ENCODE assay signal across 12 mouse cellular contexts in the genomic region with DNA sequence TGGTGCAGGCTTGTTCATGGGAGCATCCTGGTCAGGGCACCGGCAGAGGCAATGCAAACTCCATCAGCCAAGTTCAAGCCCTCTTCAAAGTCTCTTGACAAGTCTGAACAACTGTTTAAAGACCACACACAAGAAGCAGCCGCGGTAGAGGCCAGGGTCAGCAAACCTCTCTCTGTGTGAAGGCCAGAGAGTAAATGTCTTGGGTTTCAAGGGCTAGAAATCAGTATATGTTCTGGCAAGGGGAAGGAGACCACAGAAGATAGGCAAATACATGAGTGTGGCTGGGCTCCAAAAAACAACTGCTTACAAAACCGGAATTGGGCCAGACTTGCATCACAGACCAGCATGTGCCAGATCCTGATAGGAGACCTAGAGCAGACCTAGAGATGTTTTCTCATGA.
DNase-seq lines count a peak whose midpoint lies in the region; ATAC-seq and TF ChIP-seq lines count a peak whose summit lies in the region.
"Had no signal": no experiment of that assay in that cellular context is flagged by ENCODE, and none has a peak within 500 bp of the region (broad histone marks: within the 10 kb centered on the region; RNA-seq: fewer than 3 reads in every experiment).

No protein-coding gene starts in this region.

- TF ChIP-seq CTCF in MEL (IDR thresholded peaks at IDR 0.05 in 2 of 3, conservative IDR thresholded peaks at IDR 0.05 in 1 of 3; ENCODE audit: control insufficient read depth in 1 of 3, insufficient read depth in 1 of 3, low read depth in 2 of 3, low read length in 3 of 3, poor library complexity in 1 of 3, severe bottlenecking in 1 of 3) = no peak

- no peak for TF ChIP-seq RAD21 in MEL (IDR thresholded peaks at IDR 0.05; ENCODE audit: low read depth, low read length)

- H3K79me2 ChIP-seq in MEL (ENCODE audit: control insufficient read depth, insufficient read depth, low read length, poor library complexity) = no peaks in the 10 kb centered on the region

- no peak overlapping the region for H3K4me3 ChIP-seq in embryonic facial prominence, embryonic 14.5 days (ENCODE audit: low read depth, low read length)
- H3K4me3 ChIP-seq in embryonic facial prominence, embryonic 10.5 days = no peak overlapping the region
- H3K4me3 ChIP-seq in MEL (ENCODE audit: control insufficient read depth in 1 of 2, insufficient read depth in 1 of 2, low read depth in 2 of 2, low read length in 2 of 2) = no peak overlapping the region
- H3K4me3 ChIP-seq in heart, embryonic 13.5 days = no peak overlapping the region
- H3K4me3 ChIP-seq in lung, embryonic 15.5 days = no peak overlapping the region
- H3K4me3 ChIP-seq in hindbrain, embryonic 10.5 days = no peak overlapping the region
- H3K4me3 ChIP-seq: left cerebral cortex, adult 2 months; liver, embryonic 15.5 days had no signal

- no peaks in the 10 kb centered on the region for H3K9me3 ChIP-seq in embryonic facial prominence, embryonic 14.5 days (ENCODE audit: control insufficient read depth, low read length)
- no peaks in the 10 kb centered on the region for H3K9me3 ChIP-seq in embryonic facial prominence, embryonic 10.5 days
- no peaks in the 10 kb centered on the region for H3K9me3 ChIP-seq in MEL (replicated peaks; ENCODE audit: insufficient read depth, low read length)
- no peaks in the 10 kb centered on the region for H3K9me3 ChIP-seq in heart, embryonic 13.5 days
- no peaks in the 10 kb centered on the region for H3K9me3 ChIP-seq in lung, embryonic 15.5 days
- H3K9me3 ChIP-seq in hindbrain, embryonic 10.5 days = no peaks in the 10 kb centered on the region
- H3K9me3 ChIP-seq: liver, embryonic 15.5 days had no signal

- H3K27me3 ChIP-seq in embryonic facial prominence, embryonic 14.5 days (replicated peaks; ENCODE audit: control insufficient read depth, insufficient read depth, low read length) = no peaks in the 10 kb centered on the region
- no peaks in the 10 kb centered on the region for H3K27me3 ChIP-seq in embryonic facial prominence, embryonic 10.5 days (replicated peaks; ENCODE audit: low read depth, poor library complexity, severe bottlenecking)
- H3K27me3 ChIP-seq in MEL (ENCODE audit: control insufficient read depth in 1 of 2, insufficient read depth in 2 of 2, low read length in 2 of 2) = no peaks in the 10 kb centered on the region; a peak in 2 of 4 replicates
- no peaks in the 10 kb centered on the region for H3K27me3 ChIP-seq in heart, embryonic 13.5 days (replicated peaks)
- H3K27me3 ChIP-seq in lung, embryonic 15.5 days = peaks cover 34% of the 10 kb centered on the region
- no peaks in the 10 kb centered on the region for H3K27me3 ChIP-seq in hindbrain, embryonic 10.5 days (ENCODE audit: insufficient read depth, poor library complexity, severe bottlenecking)
- H3K27me3 ChIP-seq: liver, embryonic 15.5 days had no signal

- H3K9ac ChIP-seq in embryonic facial prominence, embryonic 14.5 days (ENCODE audit: low read depth, low read length) = no peak overlapping the region
- H3K9ac ChIP-seq in MEL (ENCODE audit: control insufficient read depth, low read depth, low read length, poor library complexity, severe bottlenecking) = no peak overlapping the region
- H3K9ac ChIP-seq in heart, embryonic 13.5 days = no peak overlapping the region
- no peak overlapping the region for H3K9ac ChIP-seq in lung, embryonic 15.5 days
- H3K9ac ChIP-seq: liver, embryonic 15.5 days had no signal

- no peaks in the 10 kb centered on the region for H3K4me1 ChIP-seq in embryonic facial prominence, embryonic 14.5 days (ENCODE audit: control insufficient read depth, insufficient read depth, low read length)
- peaks cover 12% of the 10 kb centered on the region for H3K4me1 ChIP-seq in embryonic facial prominence, embryonic 10.5 days
- H3K4me1 ChIP-seq in MEL (ENCODE audit: control insufficient read depth in 1 of 2, insufficient read depth in 2 of 2, low read length in 2 of 2) = no peaks in the 10 kb centered on the region
- peaks cover 9% of the 10 kb centered on the region; the same call in 1 of the 2 replicates for H3K4me1 ChIP-seq in heart, embryonic 13.5 days
- H3K4me1 ChIP-seq in lung, embryonic 15.5 days = peaks cover 18% of the 10 kb centered on the region; the same call in 1 of the 2 replicates
- peaks cover 5% of the 10 kb centered on the region for H3K4me1 ChIP-seq in hindbrain, embryonic 10.5 days (replicated peaks)
- H3K4me1 ChIP-seq: liver, embryonic 15.5 days had no signal

- ATAC-seq in embryonic facial prominence, embryonic 14.5 days (ENCODE audit: low read depth) = no peak
- no peak for ATAC-seq in heart, embryonic 13.5 days (ENCODE audit: extremely low read depth, insufficient number of reproducible peaks, low FRiP score, low TSS enrichment)
- ATAC-seq in lung, embryonic 15.5 days (ENCODE audit: borderline replicate concordance, extremely low read depth, low FRiP score, low TSS enrichment) = peak; percentile 46; the same call in 1 of the 2 replicates
- no peak for ATAC-seq in frontal cortex, adult (ENCODE audit: low TSS enrichment)

- H3K36me3 ChIP-seq in embryonic facial prominence, embryonic 14.5 days (ENCODE audit: control insufficient read depth, insufficient read depth, low read length) = no peaks in the 10 kb centered on the region
- H3K36me3 ChIP-seq in embryonic facial prominence, embryonic 10.5 days (replicated peaks) = no peaks in the 10 kb centered on the region
- H3K36me3 ChIP-seq in MEL (ENCODE audit: control insufficient read depth in 1 of 2, insufficient read depth in 2 of 2, low read length in 2 of 2) = no peaks in the 10 kb centered on the region
- H3K36me3 ChIP-seq in heart, embryonic 13.5 days = no peaks in the 10 kb centered on the region
- no peaks in the 10 kb centered on the region for H3K36me3 ChIP-seq in lung, embryonic 15.5 days
- H3K36me3 ChIP-seq in hindbrain, embryonic 10.5 days = no peaks in the 10 kb centered on the region
- H3K36me3 ChIP-seq: liver, embryonic 15.5 days had no signal

- H3K27ac ChIP-seq in embryonic facial prominence, embryonic 14.5 days (replicated peaks; ENCODE audit: low read depth, low read length) = no peak overlapping the region
- H3K27ac ChIP-seq in embryonic facial prominence, embryonic 10.5 days (replicated peaks) = no peak overlapping the region
- no peak overlapping the region for H3K27ac ChIP-seq in MEL (ENCODE audit: control insufficient read depth, low read depth, low read length)
- peak overlapping the region; percentile 54; the same call in 1 of the 2 replicates for H3K27ac ChIP-seq in heart, embryonic 13.5 days (replicated peaks)
- H3K27ac ChIP-seq in lung, embryonic 15.5 days = no peak overlapping the region
- H3K27ac ChIP-seq in hindbrain, embryonic 10.5 days = no peak overlapping the region
- H3K27ac ChIP-seq: left cerebral cortex, adult 2 months; liver, embryonic 15.5 days had no signal

- WGBS in embryonic facial prominence, embryonic 14.5 days = 67% methylated on average over 4 of the region's 4 CpGs
- 78% methylated on average over 4 of the region's 4 CpGs for WGBS in embryonic facial prominence, embryonic 10.5 days
- 67% methylated on average over 4 of the region's 4 CpGs for WGBS in heart, embryonic 13.5 days
- WGBS in lung, embryonic 15.5 days = 19% methylated on average over 4 of the region's 4 CpGs
- WGBS in hindbrain, embryonic 10.5 days = 75% methylated on average over 4 of the region's 4 CpGs

- TF ChIP-seq EP300 in MEL (IDR thresholded peaks at IDR 0.05; ENCODE audit: low read depth in 1 of 2, low read length in 2 of 2) = no peak

- peak; percentile 48 for DNase-seq in embryonic facial prominence, embryonic 14.5 days (ENCODE audit: low spot score)
- no peak for DNase-seq in embryonic facial prominence, embryonic 10.5 days (ENCODE audit: low spot score)
- peak; percentile 11 for DNase-seq in MEL (ENCODE audit: low read depth, low spot score)
- DNase-seq in hindbrain, embryonic 10.5 days (ENCODE audit: low spot score) = no peak
- no peak for DNase-seq in right cerebral cortex, postnatal 25 days
- DNase-seq: cerebellum, postnatal 36 days; gastrocnemius, postnatal 14 days had no signal

- TF ChIP-seq POLR2A in MEL (IDR thresholded peaks at IDR 0.05; ENCODE audit: control insufficient read depth in 1 of 2, insufficient read depth in 1 of 2, low read depth in 1 of 2, low read length in 2 of 2, poor library complexity in 1 of 2) = no peak

- no peak overlapping the region for H3K4me2 ChIP-seq in embryonic facial prominence, embryonic 14.5 days (ENCODE audit: low read depth, low read length)
- no peak overlapping the region for H3K4me2 ChIP-seq in heart, embryonic 13.5 days
- H3K4me2 ChIP-seq in lung, embryonic 15.5 days = no peak overlapping the region
- H3K4me2 ChIP-seq: liver, embryonic 15.5 days had no signal

TF ChIP-seq in MEL, 35 proteins besides CTCF, POLR2A, EP300 and RAD21:
- TF ChIP-seq ZKSCAN1 (IDR thresholded peaks at IDR 0.05; ENCODE audit: low read depth, low read length) = no peak
- no peak for TF ChIP-seq USF2 (IDR thresholded peaks at IDR 0.05; ENCODE audit: borderline replicate concordance in 1 of 2, insufficient read depth in 1 of 2, low read depth in 1 of 2, low read length in 2 of 2)

Comparison
In these comparisons a context has a peak if more than half of its experiments do, and no peak if none do; other contexts are left out.
1. DNase-seq: peak in embryonic facial prominence, embryonic 14.5 days (single experiment) and MEL (single experiment); none in embryonic facial prominence, embryonic 10.5 days (single experiment), hindbrain, embryonic 10.5 days (single experiment) and right cerebral cortex, postnatal 25 days (single experiment).